Mouse (Mus musculus): ENCODE data around the gene Cped1. TPM values are rescaled to one million over a fixed set of nuclear protein-coding genes. Genes with fewer than 3 reads are reported as not detected.

Cped1 gene
- polyA plus RNA-seq, 1 experiment, result not detected

GRCm38 (mm10) chr6:22206179-22206578, 220.5 kb downstream of the Cped1 start:
- H3K4me3 ChIP-seq (ENCODE audit: insufficient read depth, low read depth, low read length), result no peak overlapping the region
- TF ChIP-seq POLR2A (IDR thresholded peaks at IDR 0.05; ENCODE audit: insufficient read depth, low read depth, low read length) (no peak), CTCF (IDR thresholded peaks at IDR 0.05; ENCODE audit: insufficient read depth, low read depth, low read length) (no peak)
- H3K4me1 ChIP-seq (ENCODE audit: control insufficient read depth, insufficient read depth, low read length), result no peaks in the 10 kb centered on the region
- H3K27ac ChIP-seq (ENCODE audit: insufficient read depth, low read depth, low read length), result no peak overlapping the region
- 60% methylated on average over 14 of the region's 14 CpGs for WGBS

DNA sequence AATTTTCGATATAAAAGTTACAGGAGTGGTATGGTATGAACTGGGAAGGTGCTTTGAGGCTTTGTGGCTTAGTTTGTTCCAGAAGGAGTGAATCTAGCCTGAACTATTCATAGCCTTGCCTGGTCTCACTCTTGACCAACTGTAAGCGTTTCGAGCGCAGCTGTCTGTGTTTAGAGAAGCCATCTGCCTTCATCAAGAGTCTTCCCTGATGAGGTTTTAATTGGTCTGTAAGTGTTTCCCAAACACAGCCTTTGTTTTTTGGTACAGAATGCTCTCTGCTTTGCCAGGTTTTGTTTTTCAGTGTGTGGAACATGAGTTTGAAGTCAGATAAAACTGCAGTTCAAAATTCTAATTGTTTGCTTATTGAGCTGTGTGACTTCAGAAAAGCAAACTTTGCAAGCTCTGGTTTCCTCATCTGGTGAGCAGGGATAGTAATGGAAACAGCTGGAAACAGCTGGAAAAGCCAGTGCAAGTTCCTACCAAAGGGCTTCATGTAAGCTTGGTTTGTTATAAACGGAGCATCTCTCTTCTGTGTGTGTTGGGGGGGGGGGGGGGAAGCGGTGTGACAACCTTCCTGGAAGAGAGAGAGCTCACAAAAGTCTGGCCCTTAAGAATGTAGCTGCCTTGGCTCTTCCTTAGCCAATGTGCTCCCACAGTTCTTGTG, 221.0 kb downstream of the Cped1 start:
- no peak for TF ChIP-seq POLR2A (IDR thresholded peaks at IDR 0.05; ENCODE audit: insufficient read depth, low read depth, low read length)
- TF ChIP-seq CTCF (IDR thresholded peaks at IDR 0.05; ENCODE audit: insufficient read depth, low read depth, low read length), result no peak
- no peak overlapping the region for H3K27ac ChIP-seq (ENCODE audit: insufficient read depth, low read depth, low read length)
- no peak overlapping the region for H3K4me3 ChIP-seq (ENCODE audit: insufficient read depth, low read depth, low read length)
- WGBS, result 67% methylated on average over 6 of the region's 6 CpGs
- no peaks in the 10 kb centered on the region for H3K4me1 ChIP-seq (ENCODE audit: control insufficient read depth, insufficient read depth, low read length)

- TF ChIP-seq CTCF (IDR thresholded peaks at IDR 0.05; ENCODE audit: insufficient read depth, low read depth, low read length), result no peak
- no peak for TF ChIP-seq POLR2A (IDR thresholded peaks at IDR 0.05; ENCODE audit: insufficient read depth, low read depth, low read length)
- 77% methylated on average over 6 of the region's 6 CpGs for WGBS
- Histone ChIP-seq H3K4me3 (ENCODE audit: insufficient read depth, low read depth, low read length) (no peak overlapping the region), H3K27ac (ENCODE audit: insufficient read depth, low read depth, low read length) (no peak overlapping the region), H3K4me1 (ENCODE audit: control insufficient read depth, insufficient read depth, low read length) (peaks cover 2% of the 10 kb centered on the region; the same call in 1 of the 2 replicates)
Observed at GRCm38 (mm10) chr6:22212158-22212557, 226.4 kb downstream of the Cped1 start.

GRCm38 (mm10) chr6:22213187-22213586, 227.5 kb downstream of the Cped1 start:
- Histone ChIP-seq H3K4me3 (ENCODE audit: insufficient read depth, low read depth, low read length) (no peak overlapping the region), H3K4me1 (ENCODE audit: control insufficient read depth, insufficient read depth, low read length) (peaks cover 2% of the 10 kb centered on the region; the same call in 1 of the 2 replicates), H3K27ac (ENCODE audit: insufficient read depth, low read depth, low read length) (no peak overlapping the region)
- TF ChIP-seq CTCF (IDR thresholded peaks at IDR 0.05; ENCODE audit: insufficient read depth, low read depth, low read length) (no peak), POLR2A (IDR thresholded peaks at IDR 0.05; ENCODE audit: insufficient read depth, low read depth, low read length) (no peak)
- 80% methylated on average over 5 of the region's 5 CpGs for WGBS

DNA sequence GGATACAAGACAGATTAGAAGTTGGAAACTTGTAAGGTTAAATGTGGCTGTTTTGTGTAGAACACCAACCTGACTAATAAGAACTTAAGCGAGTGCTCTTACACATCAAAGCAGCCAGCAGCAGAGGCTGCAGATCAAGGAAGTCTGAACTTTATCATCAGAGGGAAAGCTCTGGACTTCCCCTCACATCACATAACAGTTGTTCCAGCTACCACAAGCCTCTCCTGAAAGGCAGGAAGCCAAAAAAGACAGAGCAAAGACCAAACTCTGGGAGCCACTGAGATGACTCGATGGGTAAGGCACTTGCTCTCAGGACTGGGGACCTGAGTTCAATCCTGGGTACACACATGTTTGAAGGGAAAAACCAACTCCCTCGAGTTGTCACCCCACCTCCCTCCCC, 228.1 kb downstream of the Cped1 start:
- Histone ChIP-seq H3K4me1 (ENCODE audit: control insufficient read depth, insufficient read depth, low read length) (peaks cover 2% of the 10 kb centered on the region; the same call in 1 of the 2 replicates), H3K27ac (ENCODE audit: insufficient read depth, low read depth, low read length) (no peak overlapping the region), H3K4me3 (ENCODE audit: insufficient read depth, low read depth, low read length) (no peak overlapping the region)
- WGBS, result 78% methylated on average over 3 of the region's 3 CpGs
- no peak for TF ChIP-seq CTCF (IDR thresholded peaks at IDR 0.05; ENCODE audit: insufficient read depth, low read depth, low read length)
- TF ChIP-seq POLR2A (IDR thresholded peaks at IDR 0.05; ENCODE audit: insufficient read depth, low read depth, low read length), result no peak

GRCm38 (mm10) chr6:22214665-22215064, 228.9 kb downstream of the Cped1 start:
- WGBS, result 91% methylated on average over 6 of the region's 6 CpGs
- Histone ChIP-seq H3K4me3 (ENCODE audit: insufficient read depth, low read depth, low read length) (no peak overlapping the region), H3K27ac (ENCODE audit: insufficient read depth, low read depth, low read length) (no peak overlapping the region), H3K4me1 (ENCODE audit: control insufficient read depth, insufficient read depth, low read length) (peaks cover 2% of the 10 kb centered on the region; the same call in 1 of the 2 replicates)
- TF ChIP-seq CTCF (IDR thresholded peaks at IDR 0.05; ENCODE audit: insufficient read depth, low read depth, low read length) (no peak), POLR2A (IDR thresholded peaks at IDR 0.05; ENCODE audit: insufficient read depth, low read depth, low read length) (no peak)

DNA sequence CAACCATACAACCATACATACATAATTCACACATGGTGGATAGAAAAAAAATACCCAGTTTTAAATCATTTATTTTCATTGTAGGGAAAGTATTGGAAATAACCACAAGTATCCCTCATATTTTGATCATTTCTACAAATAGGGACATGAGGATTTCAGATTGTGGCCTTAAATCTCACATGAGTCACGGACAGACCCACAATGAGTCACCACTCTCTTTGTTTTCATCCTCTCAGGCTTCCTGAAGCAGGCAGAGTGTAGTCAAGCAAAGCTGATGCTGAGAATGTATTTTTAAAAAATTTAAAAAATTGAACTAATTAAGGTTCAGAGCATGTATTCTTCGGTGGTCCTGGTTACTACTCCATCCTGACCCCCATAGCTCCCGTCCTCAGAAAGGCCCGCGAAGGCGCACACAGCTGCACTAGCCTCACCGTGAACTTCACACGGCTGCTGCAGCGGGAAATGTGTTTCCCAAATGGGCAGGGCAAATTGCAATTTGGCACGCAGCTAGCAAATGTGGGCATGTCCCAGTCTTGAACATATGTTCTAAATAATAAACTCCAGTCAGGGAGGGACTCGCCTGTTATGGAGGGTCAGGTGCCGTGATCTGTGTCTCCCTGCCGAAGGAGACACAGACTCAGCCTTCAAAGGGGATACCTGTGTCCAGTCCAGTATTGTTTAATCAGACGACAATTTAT, 230.7 kb downstream of the Cped1 start:
- no peak for TF ChIP-seq CTCF (IDR thresholded peaks at IDR 0.05; ENCODE audit: insufficient read depth, low read depth, low read length)
- WGBS, result 64% methylated on average over 14 of the region's 14 CpGs
- no peak overlapping the region for H3K4me3 ChIP-seq (ENCODE audit: insufficient read depth, low read depth, low read length)
- H3K27ac ChIP-seq (ENCODE audit: insufficient read depth, low read depth, low read length), result no peak overlapping the region
- peaks cover 2% of the 10 kb centered on the region; the same call in 1 of the 2 replicates for H3K4me1 ChIP-seq (ENCODE audit: control insufficient read depth, insufficient read depth, low read length)

- H3K27ac ChIP-seq (ENCODE audit: insufficient read depth, low read depth, low read length), result no peak overlapping the region
- no peak overlapping the region for H3K4me3 ChIP-seq (ENCODE audit: insufficient read depth, low read depth, low read length)
- TF ChIP-seq CTCF (IDR thresholded peaks at IDR 0.05; ENCODE audit: insufficient read depth, low read depth, low read length), result no peak
- TF ChIP-seq POLR2A (IDR thresholded peaks at IDR 0.05; ENCODE audit: insufficient read depth, low read depth, low read length), result no peak
- WGBS, result 93% methylated on average over 8 of the region's 8 CpGs
- H3K4me1 ChIP-seq (ENCODE audit: control insufficient read depth, insufficient read depth, low read length), result no peaks in the 10 kb centered on the region; the same call in 1 of the 2 replicates
Observed at GRCm38 (mm10) chr6:22221134-22221533, 235.4 kb downstream of the Cped1 start.

DNA sequence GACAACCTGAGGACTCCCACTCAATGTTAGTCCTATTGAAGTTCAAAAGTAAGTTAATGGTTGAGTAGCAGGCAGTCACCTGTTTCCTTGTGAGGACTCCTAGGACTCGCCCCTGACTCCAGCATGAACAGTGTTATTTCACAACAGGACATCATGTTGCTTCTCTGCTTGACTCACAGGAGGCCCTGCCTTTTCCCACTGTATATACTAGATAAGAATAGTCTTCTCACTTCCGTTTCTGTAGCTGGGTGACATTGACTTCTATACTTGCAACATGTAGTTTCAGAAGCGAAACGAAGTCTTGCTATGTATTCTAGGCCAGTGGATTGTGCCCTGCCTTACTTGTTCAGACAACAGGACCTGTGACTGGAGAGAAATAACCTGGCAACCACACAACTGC, 236.4 kb downstream of the Cped1 start:
- Histone ChIP-seq H3K4me3 (ENCODE audit: insufficient read depth, low read depth, low read length) (no peak overlapping the region), H3K4me1 (ENCODE audit: control insufficient read depth, insufficient read depth, low read length) (no peaks in the 10 kb centered on the region; the same call in 1 of the 2 replicates), H3K27ac (ENCODE audit: insufficient read depth, low read depth, low read length) (no peak overlapping the region)
- no peak for TF ChIP-seq POLR2A (IDR thresholded peaks at IDR 0.05; ENCODE audit: insufficient read depth, low read depth, low read length)
- TF ChIP-seq CTCF (IDR thresholded peaks at IDR 0.05; ENCODE audit: insufficient read depth, low read depth, low read length), result no peak
- WGBS, result 84% methylated on average over 4 of the region's 4 CpGs

Measured in olfactory bulb, adult 2 months (tissue).